In genomic region chr7:121516727-121517126, GRCm38 (mm10) we compare ENCODE assay signal across 13 mouse cellular contexts.
"Had no signal": no experiment of that assay in that cellular context is flagged by ENCODE, and none has a peak within 500 bp of the region (broad histone marks: within the 10 kb centered on the region; RNA-seq: fewer than 3 reads in every experiment).

No protein-coding gene starts in this region.

- H3K9me3 ChIP-seq: kidney, embryonic 15.5 days had no signal

- H3K36me3 ChIP-seq: kidney, embryonic 15.5 days; limb, embryonic 12.5 days; midbrain, embryonic 15.5 days had no signal

- DNase-seq: kidney, adult 2 months; kidney, postnatal 25 days; liver; lung, postnatal 10 days; right cerebral cortex, postnatal 14 days; thymus, postnatal 14 days had no signal

- H3K4me3 ChIP-seq: kidney, embryonic 15.5 days; limb, embryonic 12.5 days; midbrain, embryonic 15.5 days had no signal

- H3K4me2 ChIP-seq: kidney, embryonic 15.5 days; limb, embryonic 12.5 days; lung, embryonic 14.5 days; midbrain, embryonic 11.5 days; midbrain, embryonic 15.5 days had no signal

- H3K4me1 ChIP-seq: kidney, embryonic 15.5 days; limb, embryonic 12.5 days; midbrain, embryonic 15.5 days had no signal

- H3K27ac ChIP-seq: kidney, embryonic 15.5 days; limb, embryonic 12.5 days; liver, embryonic 14.5 days; midbrain, embryonic 15.5 days had no signal

- ATAC-seq: intestine, embryonic 16.5 days; midbrain, embryonic 15.5 days had no signal

- H3K27me3 ChIP-seq: kidney, embryonic 15.5 days; limb, embryonic 12.5 days; midbrain, embryonic 15.5 days had no signal

- H3K9ac ChIP-seq: kidney, embryonic 15.5 days; limb, embryonic 12.5 days; liver, embryonic 14.5 days; lung, embryonic 14.5 days; midbrain, embryonic 15.5 days had no signal
